Mouse (Mus musculus) erythroblast, embryonic 14.5 days (primary cell): ENCODE measurements around the gene Gm42417. TPM values are rescaled to one million over a fixed set of nuclear protein-coding genes. Genes with fewer than 3 reads are reported as not detected.

Experiments
- H3K27me3 ChIP-seq: 2 replicates; pipeline ENCODE4 v1.6.1; 2012; ENCODE audit warnings: inconsistent platforms; ENCODE audit not compliant: control insufficient read depth
- H3K36me3 ChIP-seq: 2 replicates; pipeline ENCODE4 v1.6.1; 2012; ENCODE audit warnings: mild to moderate bottlenecking, inconsistent platforms; ENCODE audit not compliant: control insufficient read depth
- H3K4me1 ChIP-seq: 2 replicates; pipeline ENCODE4 v1.6.1; 2012; ENCODE audit warnings: inconsistent platforms; ENCODE audit not compliant: control insufficient read depth
- H3K4me3 ChIP-seq: replicated peaks from 2 replicates; pipeline ENCODE3; 2012; ENCODE audit warnings: moderate library complexity, mild to moderate bottlenecking, inconsistent platforms
- H3K9me3 ChIP-seq: 2 replicates; pipeline ENCODE4 v1.6.1; 2012; ENCODE audit warnings: low read length, inconsistent platforms, mixed read lengths; ENCODE audit not compliant: control insufficient read depth
- GATA1 ChIP-seq: IDR thresholded peaks from 2 replicates; pipeline ENCODE4 v1.6.1; 2012; ENCODE audit warnings: low read length, inconsistent platforms, mixed read lengths
- TAL1 ChIP-seq: IDR thresholded peaks from 3 replicates; pipeline ENCODE4 v1.6.1; 2012; ENCODE audit warnings: low read length, inconsistent platforms, mixed read lengths
- polyA plus RNA-seq: library from polyadenylated mRNA; stranded (reverse); fragments of >175 nt; gene quantifications from 2 replicates; pipeline ENCODE4 v1.2.3, GENCODE M21; 2012

The Gm42417 gene
- polyA plus RNA-seq, 1 experiment = not detected

- Histone ChIP-seq H3K9me3 (no peaks in the 10 kb centered on the region), H3K4me3 (no peak overlapping the region), H3K36me3 (peaks cover 9% of the 10 kb centered on the region), H3K4me1 (no peaks in the 10 kb centered on the region; the same call in 1 of the 2 replicates), H3K27me3 (no peaks in the 10 kb centered on the region)
- TF ChIP-seq GATA1 = no peak
- TF ChIP-seq TAL1 = no peak
Observed at GRCm38 (mm10) chr1:36501261-36501660, 38.0 kb downstream of the Gm42417 start.

GRCm38 (mm10) chr1:36497312-36497711 is 41.9 kb downstream of the Gm42417 start:
- Histone ChIP-seq H3K36me3 (peaks cover 9% of the 10 kb centered on the region), H3K9me3 (peaks cover 2% of the 10 kb centered on the region; the same call in 1 of the 2 replicates), H3K27me3 (no peaks in the 10 kb centered on the region), H3K4me3 (no peak overlapping the region), H3K4me1 (no peaks in the 10 kb centered on the region; the same call in 1 of the 2 replicates)
- no peak for TF ChIP-seq TAL1
- no peak for TF ChIP-seq GATA1

GRCm38 (mm10) chr1:36496719-36497118 is 42.5 kb downstream of the Gm42417 start:
- no peak for TF ChIP-seq GATA1
- TF ChIP-seq TAL1 = no peak
- Histone ChIP-seq H3K27me3 (no peaks in the 10 kb centered on the region), H3K4me1 (no peaks in the 10 kb centered on the region; the same call in 1 of the 2 replicates), H3K4me3 (no peak overlapping the region), H3K9me3 (peaks cover 2% of the 10 kb centered on the region; the same call in 1 of the 2 replicates), H3K36me3 (peaks cover 9% of the 10 kb centered on the region)

- Histone ChIP-seq H3K9me3 (peaks cover 2% of the 10 kb centered on the region; the same call in 1 of the 2 replicates), H3K36me3 (no peaks in the 10 kb centered on the region), H3K27me3 (no peaks in the 10 kb centered on the region), H3K4me1 (no peaks in the 10 kb centered on the region), H3K4me3 (no peak overlapping the region)
- TF ChIP-seq GATA1 (no peak), TAL1 (no peak)
Observed at GRCm38 (mm10) chr1:36493299-36493698, 45.9 kb downstream of the Gm42417 start.

- H3K4me3 ChIP-seq = no peak overlapping the region
- no peaks in the 10 kb centered on the region for H3K4me1 ChIP-seq
- H3K36me3 ChIP-seq = no peaks in the 10 kb centered on the region
- no peaks in the 10 kb centered on the region for H3K27me3 ChIP-seq
- H3K9me3 ChIP-seq = peaks cover 2% of the 10 kb centered on the region; the same call in 1 of the 2 replicates
- TF ChIP-seq GATA1 (no peak), TAL1 (no peak)
Observed at GRCm38 (mm10) chr1:36492416-36493139, 46.7 kb downstream of the Gm42417 start.

GRCm38 (mm10) chr1:36489661-36490060 is 49.6 kb downstream of the Gm42417 start:
- no peaks in the 10 kb centered on the region; the same call in 1 of the 2 replicates for H3K4me1 ChIP-seq
- H3K9me3 ChIP-seq = no peaks in the 10 kb centered on the region; the same call in 1 of the 2 replicates
- no peak overlapping the region for H3K4me3 ChIP-seq
- no peaks in the 10 kb centered on the region for H3K27me3 ChIP-seq
- TF ChIP-seq TAL1 = no peak
- TF ChIP-seq GATA1 = no peak
- no peaks in the 10 kb centered on the region for H3K36me3 ChIP-seq

GRCm38 (mm10) chr1:36487111-36487510 is 52.1 kb downstream of the Gm42417 start:
- Histone ChIP-seq H3K4me3 (no peak overlapping the region), H3K4me1 (peaks cover 4% of the 10 kb centered on the region), H3K9me3 (no peaks in the 10 kb centered on the region), H3K36me3 (no peaks in the 10 kb centered on the region), H3K27me3 (no peaks in the 10 kb centered on the region)
- TF ChIP-seq GATA1 (no peak), TAL1 (no peak)

- Histone ChIP-seq H3K4me3 (no peak overlapping the region), H3K36me3 (no peaks in the 10 kb centered on the region), H3K4me1 (peaks cover 4% of the 10 kb centered on the region), H3K27me3 (no peaks in the 10 kb centered on the region), H3K9me3 (no peaks in the 10 kb centered on the region)
- TF ChIP-seq GATA1 (no peak), TAL1 (no peak)
Observed at GRCm38 (mm10) chr1:36485080-36485479, 54.1 kb downstream of the Gm42417 start.

GRCm38 (mm10) chr1:36483825-36484224 is 55.4 kb downstream of the Gm42417 start:
- H3K4me1 ChIP-seq = peaks cover 4% of the 10 kb centered on the region
- H3K36me3 ChIP-seq = no peaks in the 10 kb centered on the region
- no peaks in the 10 kb centered on the region for H3K9me3 ChIP-seq
- no peaks in the 10 kb centered on the region for H3K27me3 ChIP-seq
- H3K4me3 ChIP-seq = no peak overlapping the region
- TF ChIP-seq GATA1 (no peak), TAL1 (no peak)

Other genes starting within 250 kb of the Gm42417 start
- 0.18 and 0.29 TPM in 2 replicates for gene Arid5a, start 231.7 kb downstream of the Gm42417 start, polyA plus RNA-seq
- gene Kansl3, start 170.2 kb downstream of the Gm42417 start, polyA plus RNA-seq = 1.1 and 1.2 TPM in 2 replicates
- gene Fer1l5, start 167.1 kb downstream of the Gm42417 start, polyA plus RNA-seq = not detected in 2 replicates
- 0.15 and 0.29 TPM in 2 replicates for gene Lman2l, start 94.2 kb downstream of the Gm42417 start, polyA plus RNA-seq
- gene Cnnm4, start 67.8 kb downstream of the Gm42417 start, polyA plus RNA-seq = 0.25 and 0.27 TPM in 2 replicates
- gene Cnnm3, start 27.6 kb downstream of the Gm42417 start, polyA plus RNA-seq = 0.87 and 1.0 TPM in 2 replicates
- 0.11 TPM in 2 replicates for gene Ankrd23, start 2.5 kb downstream of the Gm42417 start, polyA plus RNA-seq
- gene Ankrd39, start 8.0 kb upstream of the Gm42417 start, polyA plus RNA-seq = 0.31 and 0.45 TPM in 2 replicates
- 0.01 and 0.02 TPM in 2 replicates for gene Sema4c, start 18.9 kb upstream of the Gm42417 start, polyA plus RNA-seq
- 0.04 TPM in 2 replicates for gene Fam178b, start 143.8 kb upstream of the Gm42417 start, polyA plus RNA-seq
- gene Cox5b, start 152.0 kb upstream of the Gm42417 start, polyA plus RNA-seq = 312 and 404 TPM in 2 replicates
- not detected in 2 replicates for gene 4933424G06Rik, start 170.7 kb upstream of the Gm42417 start, polyA plus RNA-seq
- 2.4 and 2.5 TPM in 2 replicates for gene Actr1b, start 175.0 kb upstream of the Gm42417 start, polyA plus RNA-seq
- not detected in 2 replicates for gene Zap70, start 222.4 kb upstream of the Gm42417 start, polyA plus RNA-seq